Mouse (Mus musculus): ENCODE data around the gene Tram2.

DNA sequence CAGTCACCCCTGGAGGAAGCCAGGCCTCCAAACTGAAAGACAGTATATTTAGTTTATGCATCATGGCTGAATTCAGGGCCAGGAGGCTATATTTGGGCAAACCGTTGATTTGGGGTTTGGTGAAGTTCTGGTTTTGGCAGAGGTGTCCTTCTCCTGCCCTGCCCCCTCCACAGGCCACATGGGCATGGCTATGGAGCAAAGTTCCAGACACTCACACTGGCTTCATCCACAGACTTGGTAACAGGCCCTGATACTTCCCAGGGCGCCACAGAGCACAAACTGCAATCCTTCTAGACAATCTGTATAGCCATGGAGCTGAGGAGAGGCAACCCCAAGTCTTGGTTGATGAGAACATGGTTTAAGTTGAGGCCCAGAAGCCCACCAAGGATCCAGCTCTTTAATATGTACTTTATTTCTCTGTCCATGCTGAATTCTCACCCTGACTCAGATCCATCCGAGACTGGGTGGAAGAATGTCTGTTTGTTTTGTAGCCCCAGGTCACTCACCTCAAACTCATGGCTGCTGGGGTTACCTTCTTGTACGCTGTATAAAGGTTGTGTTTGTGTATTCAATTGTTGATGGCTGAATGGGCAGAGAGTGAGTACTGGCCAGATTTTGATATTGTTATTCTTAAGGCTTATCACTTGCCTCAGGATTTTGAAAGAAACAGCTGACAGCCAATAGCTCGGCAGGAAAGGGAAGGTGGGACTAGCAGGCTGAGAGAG is 19.5 kb downstream of the Tram2 start:
- no peak for TF ChIP-seq CTCF (IDR thresholded peaks at IDR 0.05)
- no peak for TF ChIP-seq EP300 (IDR thresholded peaks at IDR 0.05)
